Mouse (Mus musculus): ENCODE results near the gene Hpse2. TPM values are rescaled to one million over a fixed set of nuclear protein-coding genes. Genes with fewer than 3 reads are reported as not detected.
"Not testable (repeated sequence)": the region's sequence is repeated elsewhere in the genome, so short reads cannot be mapped to it uniquely, and the experiment has no call there.

Gene Hpse2
- polyA plus RNA-seq, 1 experiment from 2014 or later, result 4.3 TPM

DNA sequence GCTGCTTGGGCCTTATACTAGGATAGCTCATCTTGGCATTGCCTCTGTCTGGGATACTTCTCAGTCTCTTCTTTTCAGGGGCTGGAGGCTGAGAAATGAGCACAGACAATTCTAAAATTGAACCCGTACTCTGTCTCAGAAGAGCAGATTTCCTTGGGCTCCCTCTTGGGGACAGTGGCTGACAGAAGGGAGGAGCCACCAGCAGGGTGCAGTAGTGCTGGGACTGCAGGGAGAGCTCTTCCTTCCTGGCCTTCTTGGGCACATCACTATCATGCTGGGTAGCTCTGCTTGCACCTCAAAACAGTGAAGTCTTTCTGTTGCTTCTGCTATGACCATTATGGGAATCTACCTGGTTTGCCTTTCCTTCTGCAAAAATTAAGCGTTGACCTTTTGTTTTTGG is 603.0 kb downstream of the Hpse2 start:
- H3K4me1 ChIP-seq (ENCODE audit: control insufficient read depth, insufficient read depth, low read length), result no peaks in the 10 kb centered on the region
- WGBS, result 49% methylated on average over 2 of the region's 2 CpGs
- no peaks in the 10 kb centered on the region for H3K9me3 ChIP-seq (ENCODE audit: control insufficient read depth, low read length)
- H3K4me3 ChIP-seq (ENCODE audit: low read depth, low read length), result no peak overlapping the region
- no peak overlapping the region for H3K4me2 ChIP-seq (ENCODE audit: low read depth, low read length)
- H3K27me3 ChIP-seq (replicated peaks; ENCODE audit: control insufficient read depth, insufficient read depth, low read length), result no peaks in the 10 kb centered on the region
- no peak overlapping the region for H3K27ac ChIP-seq (replicated peaks; ENCODE audit: low read depth, low read length)
- DNase-seq (ENCODE audit: low spot score) (no peak), ATAC-seq (ENCODE audit: low read depth) (no peak)
- H3K9ac ChIP-seq (ENCODE audit: low read depth, low read length), result no peak overlapping the region
- H3K36me3 ChIP-seq (ENCODE audit: control insufficient read depth, insufficient read depth, low read length), result no peaks in the 10 kb centered on the region

DNA sequence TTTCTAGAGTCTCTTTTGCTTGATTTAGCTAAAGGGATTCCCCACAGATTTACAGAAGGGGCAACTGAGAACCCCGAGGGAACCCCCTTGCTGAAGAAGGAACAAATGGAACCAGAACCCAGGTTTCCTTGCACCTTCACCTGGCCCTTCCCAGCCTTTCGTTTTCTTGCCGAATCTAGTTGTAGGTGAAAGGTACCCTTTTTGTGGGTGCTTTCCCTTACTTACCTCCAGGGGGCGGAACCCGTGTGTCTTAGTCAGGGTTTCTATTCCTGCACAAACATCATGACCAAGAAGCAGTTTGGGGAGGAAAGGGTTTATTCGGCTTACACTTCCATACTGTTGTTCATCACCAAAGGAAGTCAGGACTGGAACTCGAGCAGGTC is 608.0 kb downstream of the Hpse2 start:
- not testable (repeated sequence) for H3K27me3 ChIP-seq (replicated peaks; ENCODE audit: control insufficient read depth, insufficient read depth, low read length)
- 47% methylated on average over 7 of the region's 7 CpGs for WGBS

DNA sequence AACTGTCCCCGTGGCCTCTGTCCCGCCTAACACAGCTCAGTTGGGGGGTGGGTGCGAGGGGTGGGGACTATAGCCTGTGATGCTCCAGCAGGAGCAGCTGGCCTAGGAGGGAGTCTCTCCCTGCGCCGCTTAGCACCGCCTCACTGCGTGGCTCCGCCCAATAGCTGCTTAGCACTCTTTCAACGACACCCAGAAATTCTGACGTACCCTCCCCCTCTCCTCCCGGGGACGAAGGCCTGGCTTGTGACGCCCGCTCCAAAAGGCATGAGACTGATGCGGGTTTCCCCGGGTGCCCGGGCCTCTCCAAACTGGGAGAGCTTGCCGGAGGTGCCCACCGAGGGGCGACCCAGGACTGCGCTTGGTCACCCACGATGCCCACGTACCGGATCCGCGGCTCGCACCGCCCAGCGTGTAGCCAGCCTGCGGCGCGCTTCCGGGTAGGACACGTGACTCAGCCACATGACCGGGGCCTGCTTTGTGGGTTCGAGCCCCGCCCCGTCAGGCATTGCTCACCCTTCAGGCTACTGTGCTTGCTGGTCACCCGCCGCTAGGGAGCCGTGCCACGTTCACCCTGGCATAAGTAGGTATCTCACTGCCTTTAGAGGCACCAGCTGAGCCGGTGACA is 608.5 kb downstream of the Hpse2 start, which contains the start of gene Hps1:
Gene Hps1 (minus strand): TSS at position 448 of the 625 bp plus-strand sequence.
- Histone ChIP-seq H3K36me3 (ENCODE audit: control insufficient read depth, insufficient read depth, low read length) (no peaks in the 10 kb centered on the region), H3K9me3 (ENCODE audit: control insufficient read depth, low read length) (no peaks in the 10 kb centered on the region), H3K27ac (replicated peaks; ENCODE audit: low read depth, low read length) (peak within 1 kb of the TSS; percentile 85), H3K4me1 (ENCODE audit: control insufficient read depth, insufficient read depth, low read length) (no peaks in the 10 kb centered on the region), H3K4me2 (ENCODE audit: low read depth, low read length) (peak within 1 kb of the TSS; percentile 81), H3K27me3 (replicated peaks; ENCODE audit: control insufficient read depth, insufficient read depth, low read length) (no peaks in the 10 kb centered on the region), H3K9ac (ENCODE audit: low read depth, low read length) (peak within 1 kb of the TSS; percentile 78), H3K4me3 (ENCODE audit: low read depth, low read length) (peak within 1 kb of the TSS; percentile 68)
- under 1% methylated on average over 30 of the region's 43 CpGs for WGBS
- ATAC-seq (ENCODE audit: low read depth) (peak; percentile 99), DNase-seq (ENCODE audit: low spot score) (peak; percentile 97)

More for the DNA sequence above, 608.0 kb downstream of the Hpse2 start:
- not testable (repeated sequence) for H3K4me1 ChIP-seq (ENCODE audit: control insufficient read depth, insufficient read depth, low read length); H3K36me3 ChIP-seq (ENCODE audit: control insufficient read depth, insufficient read depth, low read length); H3K9me3 ChIP-seq (ENCODE audit: control insufficient read depth, low read length); ATAC-seq (ENCODE audit: low read depth); DNase-seq (ENCODE audit: low spot score)
- Histone ChIP-seq H3K9ac (ENCODE audit: low read depth, low read length) (peak overlapping the region; percentile 78), H3K4me3 (ENCODE audit: low read depth, low read length) (peak overlapping the region; percentile 68), H3K4me2 (ENCODE audit: low read depth, low read length) (peak overlapping the region; percentile 81), H3K27ac (replicated peaks; ENCODE audit: low read depth, low read length) (peak overlapping the region; percentile 85)

DNA sequence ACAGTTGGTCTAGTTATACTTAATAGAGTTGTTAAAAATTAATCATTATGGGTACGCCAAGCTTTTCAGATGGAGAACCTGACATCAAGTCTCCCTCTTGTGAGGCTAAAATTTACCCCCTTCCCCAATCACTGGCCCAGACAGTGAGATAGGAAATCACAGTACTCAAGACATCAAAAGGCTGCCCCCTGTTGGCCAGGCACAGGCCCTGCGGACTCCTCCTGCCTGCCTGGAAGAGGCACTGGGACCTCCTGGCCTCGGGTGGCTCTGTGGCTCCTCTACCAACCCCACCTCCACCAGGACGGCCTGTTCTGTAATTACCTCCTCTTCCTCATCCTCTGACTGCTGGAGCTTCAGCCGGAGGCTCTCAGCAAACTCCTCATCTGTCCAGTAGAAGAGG is 610.4 kb downstream of the Hpse2 start:
- ATAC-seq (ENCODE audit: low read depth) (no peak), DNase-seq (ENCODE audit: low spot score) (no peak)
- H3K9me3 ChIP-seq (ENCODE audit: control insufficient read depth, low read length), result no peaks in the 10 kb centered on the region
- WGBS, result 75% methylated on average over 5 of the region's 5 CpGs
- no peaks in the 10 kb centered on the region for H3K4me1 ChIP-seq (ENCODE audit: control insufficient read depth, insufficient read depth, low read length)
- no peak overlapping the region for H3K4me3 ChIP-seq (ENCODE audit: low read depth, low read length)
- no peaks in the 10 kb centered on the region for H3K36me3 ChIP-seq (ENCODE audit: control insufficient read depth, insufficient read depth, low read length)
- no peak overlapping the region for H3K27ac ChIP-seq (replicated peaks; ENCODE audit: low read depth, low read length)
- H3K9ac ChIP-seq (ENCODE audit: low read depth, low read length), result no peak overlapping the region
- no peak overlapping the region for H3K4me2 ChIP-seq (ENCODE audit: low read depth, low read length)
- H3K27me3 ChIP-seq (replicated peaks; ENCODE audit: control insufficient read depth, insufficient read depth, low read length), result no peaks in the 10 kb centered on the region

- H3K4me3 ChIP-seq (ENCODE audit: low read depth, low read length), result no peak overlapping the region
- no peak for DNase-seq (ENCODE audit: low spot score)
- no peak overlapping the region for H3K27ac ChIP-seq (replicated peaks; ENCODE audit: low read depth, low read length)
- no peak for ATAC-seq (ENCODE audit: low read depth)
- H3K36me3 ChIP-seq (ENCODE audit: control insufficient read depth, insufficient read depth, low read length), result no peaks in the 10 kb centered on the region
- 85% methylated on average over 1 of the region's 1 CpGs for WGBS
- H3K4me1 ChIP-seq (ENCODE audit: control insufficient read depth, insufficient read depth, low read length), result no peaks in the 10 kb centered on the region
- H3K9ac ChIP-seq (ENCODE audit: low read depth, low read length), result no peak overlapping the region
- H3K4me2 ChIP-seq (ENCODE audit: low read depth, low read length), result no peak overlapping the region
- H3K27me3 ChIP-seq (replicated peaks; ENCODE audit: control insufficient read depth, insufficient read depth, low read length), result no peaks in the 10 kb centered on the region
- no peaks in the 10 kb centered on the region for H3K9me3 ChIP-seq (ENCODE audit: control insufficient read depth, low read length)
These were observed 611.3 kb downstream of the Hpse2 start for GRCm38 (mm10) chr19:42776813-42777212.

DNA sequence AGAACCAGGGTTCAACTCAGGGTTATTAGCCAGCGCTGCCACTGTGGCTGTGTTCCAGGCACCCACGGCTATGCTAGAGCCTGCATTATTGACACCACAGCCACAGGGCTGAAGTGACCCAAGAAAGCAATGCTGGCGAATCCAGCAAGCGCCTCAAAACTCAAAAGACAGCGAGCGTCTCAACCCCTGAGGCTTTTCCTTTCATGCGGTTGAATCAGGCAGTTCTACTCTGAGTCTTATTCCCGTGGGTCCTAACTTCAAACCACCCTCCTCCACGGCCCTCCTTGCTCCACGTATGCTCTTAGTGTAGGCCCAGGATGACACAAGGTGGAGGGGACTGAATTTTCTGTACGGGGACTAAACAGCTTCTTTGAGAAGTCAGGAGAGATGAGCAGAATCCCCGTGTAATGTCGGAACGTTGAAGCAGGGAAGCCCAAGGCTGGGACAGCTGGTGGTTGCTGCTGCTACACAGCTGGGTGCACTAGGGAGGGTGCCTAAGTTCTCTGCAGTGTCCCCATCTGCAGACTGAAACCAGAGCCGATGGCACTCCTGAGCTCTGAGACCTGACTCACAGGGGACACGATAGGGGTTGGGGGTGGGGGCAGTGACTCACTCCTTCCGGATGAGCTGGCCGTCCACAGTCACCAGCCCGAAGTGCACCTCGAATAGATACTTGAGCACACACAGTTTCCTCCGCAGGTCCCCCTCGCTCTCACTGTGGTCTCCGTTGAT is 617.8 kb downstream of the Hpse2 start:
- no peak for ATAC-seq (ENCODE audit: low read depth)
- Histone ChIP-seq H3K27ac (replicated peaks; ENCODE audit: low read depth, low read length) (no peak overlapping the region), H3K4me2 (ENCODE audit: low read depth, low read length) (no peak overlapping the region), H3K36me3 (ENCODE audit: control insufficient read depth, insufficient read depth, low read length) (no peaks in the 10 kb centered on the region), H3K4me1 (ENCODE audit: control insufficient read depth, insufficient read depth, low read length) (no peaks in the 10 kb centered on the region), H3K27me3 (replicated peaks; ENCODE audit: control insufficient read depth, insufficient read depth, low read length) (no peaks in the 10 kb centered on the region), H3K9me3 (ENCODE audit: control insufficient read depth, low read length) (no peaks in the 10 kb centered on the region), H3K9ac (ENCODE audit: low read depth, low read length) (no peak overlapping the region), H3K4me3 (ENCODE audit: low read depth, low read length) (no peak overlapping the region)
- 63% methylated on average over 23 of the region's 23 CpGs for WGBS
- DNase-seq (ENCODE audit: low spot score), result no peak

- H3K36me3 ChIP-seq (ENCODE audit: control insufficient read depth, insufficient read depth, low read length), result no peaks in the 10 kb centered on the region
- 84% methylated on average over 10 of the region's 10 CpGs for WGBS
- H3K27me3 ChIP-seq (replicated peaks; ENCODE audit: control insufficient read depth, insufficient read depth, low read length), result no peaks in the 10 kb centered on the region
- ATAC-seq (ENCODE audit: low read depth) (no peak), DNase-seq (ENCODE audit: low spot score) (no peak)
- H3K9me3 ChIP-seq (ENCODE audit: control insufficient read depth, low read length), result no peaks in the 10 kb centered on the region
- H3K9ac ChIP-seq (ENCODE audit: low read depth, low read length), result no peak overlapping the region
- no peak overlapping the region for H3K4me3 ChIP-seq (ENCODE audit: low read depth, low read length)
- H3K27ac ChIP-seq (replicated peaks; ENCODE audit: low read depth, low read length), result no peak overlapping the region
- no peak overlapping the region for H3K4me2 ChIP-seq (ENCODE audit: low read depth, low read length)
- no peaks in the 10 kb centered on the region for H3K4me1 ChIP-seq (ENCODE audit: control insufficient read depth, insufficient read depth, low read length)
These were observed 618.5 kb downstream of the Hpse2 start for GRCm38 (mm10) chr19:42769648-42770047.

DNA sequence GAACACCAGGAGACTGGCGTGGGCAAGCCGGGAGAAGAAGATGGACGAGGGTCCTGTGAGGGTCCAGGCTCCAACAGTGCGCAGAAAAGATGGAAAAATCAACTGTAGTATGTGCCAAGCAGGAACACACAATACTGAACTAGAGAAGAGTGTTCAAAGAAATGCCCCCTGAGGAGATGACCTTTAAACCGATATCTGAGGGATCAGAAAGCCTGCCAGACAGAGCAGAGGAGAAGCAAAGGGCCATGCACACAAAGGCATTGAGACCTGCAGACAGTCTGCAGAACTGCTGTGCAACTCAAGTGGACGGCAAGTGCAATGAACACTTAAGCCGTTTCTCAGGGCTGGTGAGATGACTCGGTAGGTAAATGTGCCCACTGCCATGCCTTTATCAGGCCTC is 620.8 kb downstream of the Hpse2 start:
- no peak for DNase-seq (ENCODE audit: low spot score)
- no peaks in the 10 kb centered on the region for H3K36me3 ChIP-seq (ENCODE audit: control insufficient read depth, insufficient read depth, low read length)
- no peak for ATAC-seq (ENCODE audit: low read depth)
- 82% methylated on average over 8 of the region's 8 CpGs for WGBS
- no peak overlapping the region for H3K27ac ChIP-seq (replicated peaks; ENCODE audit: low read depth, low read length)
- H3K9me3 ChIP-seq (ENCODE audit: control insufficient read depth, low read length), result no peaks in the 10 kb centered on the region
- H3K9ac ChIP-seq (ENCODE audit: low read depth, low read length), result no peak overlapping the region
- H3K4me3 ChIP-seq (ENCODE audit: low read depth, low read length), result no peak overlapping the region
- H3K27me3 ChIP-seq (replicated peaks; ENCODE audit: control insufficient read depth, insufficient read depth, low read length), result no peaks in the 10 kb centered on the region
- H3K4me1 ChIP-seq (ENCODE audit: control insufficient read depth, insufficient read depth, low read length), result peaks cover 4% of the 10 kb centered on the region; the same call in 1 of the 2 replicates
- no peak overlapping the region for H3K4me2 ChIP-seq (ENCODE audit: low read depth, low read length)
